Comparison of ENCODE assay signal across 14 mouse cellular contexts in the genomic region with DNA sequence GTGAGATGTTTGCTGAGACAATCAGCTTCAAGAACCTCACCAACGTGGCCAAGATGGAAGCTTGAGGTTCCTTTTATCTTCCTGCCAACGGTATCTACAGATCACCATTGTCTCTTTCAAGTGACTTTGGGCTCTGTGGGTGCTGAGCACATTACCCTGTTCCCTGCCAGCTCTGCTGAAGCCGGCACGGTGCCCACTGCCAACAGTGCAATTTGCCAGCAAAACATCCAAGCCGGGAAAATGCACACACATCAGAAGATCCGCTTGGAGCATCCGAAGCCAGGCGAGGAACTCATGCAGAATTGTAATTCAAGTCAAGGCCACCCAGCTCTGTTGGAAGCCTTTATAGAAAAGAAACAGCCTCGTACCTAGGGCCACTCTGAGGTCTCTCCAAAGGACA.
DNase-seq lines count a peak whose midpoint lies in the region; ATAC-seq and TF ChIP-seq lines count a peak whose summit lies in the region.
"Had no signal": no experiment of that assay in that cellular context is flagged by ENCODE, and none has a peak within 500 bp of the region (broad histone marks: within the 10 kb centered on the region; RNA-seq: fewer than 3 reads in every experiment).

No protein-coding gene starts in this region.

- no peaks in the 10 kb centered on the region for H3K36me3 ChIP-seq in hindbrain, postnatal 0 days (ENCODE audit: insufficient read depth, low read length)
- no peaks in the 10 kb centered on the region for H3K36me3 ChIP-seq in hindbrain, embryonic 11.5 days (ENCODE audit: control insufficient read depth, insufficient read depth, low read length)
- no peaks in the 10 kb centered on the region for H3K36me3 ChIP-seq in liver, postnatal 0 days (replicated peaks; ENCODE audit: insufficient read depth, low read length)
- H3K36me3 ChIP-seq: heart, embryonic 10.5 days; hindbrain, embryonic 13.5 days; limb, embryonic 10.5 days; lung, embryonic 15.5 days had no signal

- no peaks in the 10 kb centered on the region for H3K4me1 ChIP-seq in hindbrain, postnatal 0 days (ENCODE audit: insufficient read depth, low read length)
- no peaks in the 10 kb centered on the region for H3K4me1 ChIP-seq in hindbrain, embryonic 11.5 days (replicated peaks; ENCODE audit: control insufficient read depth, insufficient read depth, low read length)
- H3K4me1 ChIP-seq in liver, postnatal 0 days (ENCODE audit: insufficient read depth) = no peaks in the 10 kb centered on the region
- H3K4me1 ChIP-seq: forebrain, embryonic 13.5 days; hindbrain, embryonic 13.5 days; limb, embryonic 10.5 days; lung, embryonic 15.5 days had no signal

- no peaks in the 10 kb centered on the region for H3K9me3 ChIP-seq in hindbrain, postnatal 0 days (ENCODE audit: low read length)
- no peaks in the 10 kb centered on the region for H3K9me3 ChIP-seq in hindbrain, embryonic 11.5 days (ENCODE audit: control insufficient read depth, low read length)
- 0 out of 2 replicates have a peak, but pooled peaks cover 2% of the 10 kb centered on the region for H3K9me3 ChIP-seq in liver, postnatal 0 days (ENCODE audit: low read length)
- H3K9me3 ChIP-seq: forebrain, embryonic 13.5 days; heart, embryonic 10.5 days; hindbrain, embryonic 13.5 days; limb, embryonic 10.5 days; lung, embryonic 15.5 days had no signal

- no peak for TF ChIP-seq EP300 in liver, postnatal 0 days (IDR thresholded peaks at IDR 0.05; ENCODE audit: low read depth)

- DNase-seq in hindbrain, postnatal 0 days (ENCODE audit: low spot score) = peak; percentile 86
- DNase-seq in hindbrain, embryonic 11.5 days (ENCODE audit: low spot score) = no peak
- peak; percentile 7 to 22 for DNase-seq in cerebellum, adult 18-20 months
- DNase-seq in layer of hippocampus, adult 2 months (ENCODE audit: low spot score in 2 of 2) = peak; percentile 16 to 32
- DNase-seq in right cerebral cortex, postnatal 10 days (ENCODE audit: low spot score in 2 of 2) = peak; percentile 60 to 66
- no peak for DNase-seq in gastrocnemius, adult 18-20 months (ENCODE audit: low spot score)
- DNase-seq in liver, postnatal 0 days = no peak

- no peak overlapping the region for H3K9ac ChIP-seq in hindbrain, postnatal 0 days (replicated peaks; ENCODE audit: low read length)
- H3K9ac ChIP-seq in hindbrain, embryonic 11.5 days (ENCODE audit: low read depth, low read length) = no peak overlapping the region
- H3K9ac ChIP-seq in liver, postnatal 0 days (replicated peaks) = no peak overlapping the region
- H3K9ac ChIP-seq: forebrain, embryonic 13.5 days; hindbrain, embryonic 13.5 days; lung, embryonic 15.5 days had no signal

- H3K4me3 ChIP-seq in hindbrain, postnatal 0 days (ENCODE audit: low read length) = no peak overlapping the region
- no peak overlapping the region for H3K4me3 ChIP-seq in hindbrain, embryonic 11.5 days (ENCODE audit: low read depth, low read length)
- H3K4me3 ChIP-seq in layer of hippocampus, adult 2 months = no peak overlapping the region
- H3K4me3 ChIP-seq in liver, postnatal 0 days (ENCODE audit: low read depth, low read length) = no peak overlapping the region
- H3K4me3 ChIP-seq: forebrain, embryonic 13.5 days; heart, embryonic 10.5 days; hindbrain, embryonic 13.5 days; limb, embryonic 10.5 days; lung, embryonic 15.5 days had no signal

- peak; percentile 91 for ATAC-seq in hindbrain, postnatal 0 days
- ATAC-seq in hindbrain, embryonic 11.5 days (ENCODE audit: low FRiP score) = no peak
- no peak for ATAC-seq in liver, postnatal 0 days
- ATAC-seq in granulocyte monocyte progenitor cell, adult 5-6 weeks (replicated peaks; ENCODE audit: poor library complexity, severe bottlenecking) = no peak
- ATAC-seq: CD4-positive, CD25-positive, alpha-beta regulatory T cell, adult 4 months; forebrain, embryonic 13.5 days had no signal

- no peak overlapping the region for H3K4me2 ChIP-seq in hindbrain, postnatal 0 days (ENCODE audit: low read depth, low read length)
- H3K4me2 ChIP-seq in hindbrain, embryonic 11.5 days (replicated peaks; ENCODE audit: low read depth, low read length) = no peak overlapping the region
- no peak overlapping the region for H3K4me2 ChIP-seq in liver, postnatal 0 days (ENCODE audit: low read depth, low read length)
- H3K4me2 ChIP-seq: forebrain, embryonic 13.5 days; hindbrain, embryonic 13.5 days; lung, embryonic 15.5 days had no signal

- WGBS in hindbrain, postnatal 0 days = 39% methylated on average over 9 of the region's 9 CpGs
- WGBS in hindbrain, embryonic 11.5 days = 86% methylated on average over 9 of the region's 9 CpGs
- WGBS in liver, postnatal 0 days (ENCODE audit: insufficient replicate concordance) = 66% methylated on average over 9 of the region's 9 CpGs

- H3K27ac ChIP-seq in hindbrain, postnatal 0 days = peak overlapping the region; percentile 61; the same call in 1 of the 2 replicates
- no peak overlapping the region for H3K27ac ChIP-seq in hindbrain, embryonic 11.5 days (ENCODE audit: low read depth, low read length)
- no peak overlapping the region for H3K27ac ChIP-seq in layer of hippocampus, adult 2 months
- H3K27ac ChIP-seq in liver, postnatal 0 days (ENCODE audit: low read depth) = no peak overlapping the region
- H3K27ac ChIP-seq: forebrain, embryonic 13.5 days; heart, embryonic 10.5 days; hindbrain, embryonic 13.5 days; limb, embryonic 10.5 days; lung, embryonic 15.5 days had no signal

- no peak for TF ChIP-seq CTCF in hindbrain, postnatal 0 days (IDR thresholded peaks at IDR 0.05; ENCODE audit: low read depth)
- TF ChIP-seq CTCF in layer of hippocampus, adult 2 months (conservative IDR thresholded peaks at IDR 0.05) = no peak
- no peak for TF ChIP-seq CTCF in liver, postnatal 0 days (IDR thresholded peaks at IDR 0.05; ENCODE audit: low read depth)

- no peaks in the 10 kb centered on the region for H3K27me3 ChIP-seq in hindbrain, postnatal 0 days (ENCODE audit: insufficient read depth, low read length)
- H3K27me3 ChIP-seq in hindbrain, embryonic 11.5 days (ENCODE audit: control insufficient read depth, insufficient read depth, low read length) = no peaks in the 10 kb centered on the region
- no peaks in the 10 kb centered on the region for H3K27me3 ChIP-seq in liver, postnatal 0 days (ENCODE audit: insufficient read depth, low read length)
- H3K27me3 ChIP-seq: forebrain, embryonic 13.5 days; hindbrain, embryonic 13.5 days; lung, embryonic 15.5 days had no signal

Comparison
In these comparisons a context has a peak if more than half of its experiments do, and no peak if none do; other contexts are left out.
1. DNase-seq: peak in hindbrain, postnatal 0 days (single experiment), cerebellum, adult 18-20 months (2 of 2), layer of hippocampus, adult 2 months (2 of 2) and right cerebral cortex, postnatal 10 days (2 of 2); none in hindbrain, embryonic 11.5 days (single experiment), gastrocnemius, adult 18-20 months (single experiment) and liver, postnatal 0 days (single experiment).